Mouse (Mus musculus): ENCODE results near the gene Sh3pxd2a. TPM values are rescaled to one million over a fixed set of nuclear protein-coding genes. Genes with fewer than 3 reads are reported as not detected.

The Sh3pxd2a gene
- polyA plus RNA-seq, 1 experiment from 2014 or later, result 2.3 TPM

GRCm38 (mm10) chr19:47461838-47462237 lies 2.4 kb downstream of the Sh3pxd2a start:
- Histone ChIP-seq H3K36me3 (replicated peaks) (no peaks in the 10 kb centered on the region), H3K4me1 (peaks cover 35% of the 10 kb centered on the region), H3K4me3 (no peak overlapping the region), H3K9ac (no peak overlapping the region), H3K4me2 (no peak overlapping the region), H3K9me3 (no peaks in the 10 kb centered on the region), H3K27ac (no peak overlapping the region), H3K27me3 (replicated peaks) (no peaks in the 10 kb centered on the region)
- ATAC-seq (replicated peaks), result no peak
- WGBS, result 95% methylated on average over 3 of the region's 3 CpGs

- Histone ChIP-seq H3K4me3 (no peak overlapping the region), H3K9me3 (no peaks in the 10 kb centered on the region), H3K9ac (no peak overlapping the region), H3K27me3 (replicated peaks) (no peaks in the 10 kb centered on the region), H3K27ac (no peak overlapping the region), H3K36me3 (replicated peaks) (no peaks in the 10 kb centered on the region), H3K4me1 (peaks cover 35% of the 10 kb centered on the region), H3K4me2 (no peak overlapping the region)
- 86% methylated on average over 9 of the region's 9 CpGs for WGBS
- ATAC-seq (replicated peaks), result no peak
Measured at GRCm38 (mm10) chr19:47461386-47461785, 2.8 kb downstream of the Sh3pxd2a start.

- Histone ChIP-seq H3K4me1 (peaks cover 35% of the 10 kb centered on the region), H3K9ac (no peak overlapping the region), H3K27me3 (replicated peaks) (no peaks in the 10 kb centered on the region), H3K4me2 (no peak overlapping the region), H3K9me3 (no peaks in the 10 kb centered on the region), H3K4me3 (no peak overlapping the region), H3K36me3 (replicated peaks) (no peaks in the 10 kb centered on the region), H3K27ac (no peak overlapping the region)
- no peak for ATAC-seq (replicated peaks)
- 63% methylated on average over 19 of the region's 19 CpGs for WGBS
Measured at GRCm38 (mm10) chr19:47460120-47460960, 3.9 kb downstream of the Sh3pxd2a start.

GRCm38 (mm10) chr19:47459214-47459613 lies 5.0 kb downstream of the Sh3pxd2a start:
- ATAC-seq (replicated peaks), result no peak

GRCm38 (mm10) chr19:47458504-47459161 lies 5.6 kb downstream of the Sh3pxd2a start:
- Histone ChIP-seq H3K27ac (no peak overlapping the region), H3K9me3 (no peaks in the 10 kb centered on the region), H3K4me3 (no peak overlapping the region), H3K9ac (no peak overlapping the region), H3K4me1 (peaks cover 31% of the 10 kb centered on the region), H3K27me3 (replicated peaks) (no peaks in the 10 kb centered on the region), H3K36me3 (replicated peaks) (no peaks in the 10 kb centered on the region), H3K4me2 (no peak overlapping the region)
- 71% methylated on average over 17 of the region's 17 CpGs for WGBS
- no peak for ATAC-seq (replicated peaks)

More at GRCm38 (mm10) chr19:47459214-47459613, 5.0 kb downstream of the Sh3pxd2a start:
- Histone ChIP-seq H3K4me3 (no peak overlapping the region), H3K4me2 (no peak overlapping the region), H3K9me3 (no peaks in the 10 kb centered on the region), H3K4me1 (peaks cover 32% of the 10 kb centered on the region), H3K27ac (no peak overlapping the region), H3K27me3 (replicated peaks) (no peaks in the 10 kb centered on the region), H3K9ac (no peak overlapping the region), H3K36me3 (replicated peaks) (no peaks in the 10 kb centered on the region)
- WGBS, result 88% methylated on average over 5 of the region's 5 CpGs

- no peak overlapping the region for H3K9ac ChIP-seq
- H3K4me1 ChIP-seq, result peaks cover 24% of the 10 kb centered on the region
- no peaks in the 10 kb centered on the region for H3K9me3 ChIP-seq
Measured at GRCm38 (mm10) chr19:47457711-47458503, 6.3 kb downstream of the Sh3pxd2a start.

GRCm38 (mm10) chr19:47456021-47456420 lies 8.2 kb downstream of the Sh3pxd2a start:
- no peak overlapping the region for H3K4me2 ChIP-seq
- H3K4me3 ChIP-seq, result no peak overlapping the region
- no peaks in the 10 kb centered on the region for H3K27me3 ChIP-seq (replicated peaks)
- no peaks in the 10 kb centered on the region for H3K9me3 ChIP-seq
- no peak overlapping the region for H3K27ac ChIP-seq
- no peak for ATAC-seq (replicated peaks)
- H3K9ac ChIP-seq, result no peak overlapping the region
- H3K4me1 ChIP-seq, result peaks cover 16% of the 10 kb centered on the region
- 62% methylated on average over 6 of the region's 6 CpGs for WGBS
- no peaks in the 10 kb centered on the region for H3K36me3 ChIP-seq (replicated peaks)

More at GRCm38 (mm10) chr19:47457711-47458503, 6.3 kb downstream of the Sh3pxd2a start:
- Histone ChIP-seq H3K4me2 (no peak overlapping the region), H3K27ac (no peak overlapping the region), H3K27me3 (replicated peaks) (no peaks in the 10 kb centered on the region), H3K4me3 (no peak overlapping the region), H3K36me3 (replicated peaks) (no peaks in the 10 kb centered on the region)
- 70% methylated on average over 13 of the region's 13 CpGs for WGBS
- ATAC-seq (replicated peaks), result no peak

GRCm38 (mm10) chr19:47455001-47455755 lies 9.0 kb downstream of the Sh3pxd2a start:
- no peak for ATAC-seq (replicated peaks)

GRCm38 (mm10) chr19:47454167-47455000 lies 9.8 kb downstream of the Sh3pxd2a start:
- H3K9ac ChIP-seq, result no peak overlapping the region
- no peaks in the 10 kb centered on the region for H3K9me3 ChIP-seq
- no peak overlapping the region for H3K4me3 ChIP-seq
- H3K36me3 ChIP-seq (replicated peaks), result no peaks in the 10 kb centered on the region
- H3K27ac ChIP-seq, result no peak overlapping the region
- ATAC-seq (replicated peaks), result no peak
- H3K4me1 ChIP-seq, result peaks cover 9% of the 10 kb centered on the region
- no peaks in the 10 kb centered on the region for H3K27me3 ChIP-seq (replicated peaks)
- WGBS, result 67% methylated on average over 11 of the region's 11 CpGs
- H3K4me2 ChIP-seq, result no peak overlapping the region

More at GRCm38 (mm10) chr19:47455001-47455755, 9.0 kb downstream of the Sh3pxd2a start:
- H3K4me3 ChIP-seq, result no peak overlapping the region
- H3K4me1 ChIP-seq, result peaks cover 10% of the 10 kb centered on the region
- H3K9ac ChIP-seq, result no peak overlapping the region
- no peaks in the 10 kb centered on the region for H3K36me3 ChIP-seq (replicated peaks)
- WGBS, result 86% methylated on average over 15 of the region's 15 CpGs
- no peak overlapping the region for H3K4me2 ChIP-seq
- H3K27ac ChIP-seq, result no peak overlapping the region
- no peaks in the 10 kb centered on the region for H3K9me3 ChIP-seq
- H3K27me3 ChIP-seq (replicated peaks), result no peaks in the 10 kb centered on the region

- Histone ChIP-seq H3K4me1 (peaks cover 9% of the 10 kb centered on the region), H3K9ac (no peak overlapping the region), H3K4me2 (no peak overlapping the region), H3K27me3 (replicated peaks) (no peaks in the 10 kb centered on the region), H3K4me3 (no peak overlapping the region), H3K36me3 (replicated peaks) (no peaks in the 10 kb centered on the region), H3K9me3 (no peaks in the 10 kb centered on the region), H3K27ac (no peak overlapping the region)
- ATAC-seq (replicated peaks), result no peak
- 71% methylated on average over 7 of the region's 7 CpGs for WGBS
Measured at GRCm38 (mm10) chr19:47453352-47453751, 10.8 kb downstream of the Sh3pxd2a start.

GRCm38 (mm10) chr19:47452682-47453081 lies 11.5 kb downstream of the Sh3pxd2a start:
- H3K36me3 ChIP-seq (replicated peaks), result no peaks in the 10 kb centered on the region
- H3K4me2 ChIP-seq, result no peak overlapping the region
- 92% methylated on average over 10 of the region's 10 CpGs for whole genome bisulfite sequencing
- no peaks in the 10 kb centered on the region for H3K9me3 ChIP-seq
- H3K4me1 ChIP-seq, result peaks cover 9% of the 10 kb centered on the region
- H3K27ac ChIP-seq, result no peak overlapping the region
- no peaks in the 10 kb centered on the region for H3K27me3 ChIP-seq (replicated peaks)
- no peak overlapping the region for H3K9ac ChIP-seq
- ATAC-seq (replicated peaks), result no peak
- H3K4me3 ChIP-seq, result no peak overlapping the region
